Mouse (Mus musculus) heart, postnatal 0 days (tissue): ENCODE data around the gene Depdc5. TPM values are rescaled to one million over a fixed set of nuclear protein-coding genes. Genes with fewer than 3 reads are reported as not detected.
"Not testable (repeated sequence)": the region's sequence is repeated elsewhere in the genome, so short reads cannot be mapped to it uniquely, and the experiment has no call there.

Experiments
- ATAC-seq: fragments of 200-750 bp; cut with Nextera tagmentation; 2 replicates; pipeline ENCODE4 v1.8.0; 2017; ENCODE audit warnings: low read depth, moderate number of reproducible peaks, moderate library complexity; ENCODE audit not compliant: insufficient read depth
- DNase-seq: peaks from one replicate; pipeline ENCODE4 v3.0.0-alpha.2; 2016; ENCODE audit warnings: low spot score
- H3K27ac ChIP-seq: fragments of 300-500 bp; sonication (generic); 2 replicates; pipeline ENCODE4 v1.5.1; 2014; ENCODE audit warnings: low read depth, mild to moderate bottlenecking
- H3K27me3 ChIP-seq: fragments of 300-500 bp; sonication (generic); 2 replicates; pipeline ENCODE4 v1.6.1; 2014; ENCODE audit warnings: low read length, mixed read lengths; ENCODE audit not compliant: control insufficient read depth, insufficient read depth
- H3K36me3 ChIP-seq: fragments of 300-500 bp; sonication (generic); replicated peaks from 2 replicates; pipeline ENCODE4 v1.6.1; 2014; ENCODE audit warnings: low read length, mixed read lengths; ENCODE audit not compliant: control insufficient read depth, insufficient read depth
- H3K4me1 ChIP-seq: fragments of 300-500 bp; sonication (generic); 2 replicates; pipeline ENCODE4 v1.6.1; 2014; ENCODE audit warnings: antibody characterized with exemption; ENCODE audit not compliant: control insufficient read depth, insufficient read depth
- H3K4me2 ChIP-seq: fragments of 300-500 bp; sonication (generic); 2 replicates; pipeline ENCODE4 v1.6.1; 2014; ENCODE audit warnings: low read depth, mild to moderate bottlenecking, low read length, moderate library complexity
- H3K4me3 ChIP-seq: fragments of 300-500 bp; sonication (generic); 2 replicates; pipeline ENCODE4 v1.5.1; 2014; ENCODE audit warnings: low read depth, low read length
- H3K9ac ChIP-seq: fragments of 300-500 bp; sonication (generic); replicated peaks from 2 replicates; pipeline ENCODE4 v1.6.1; 2014; ENCODE audit warnings: low read depth, low read length, mixed read lengths
- H3K9me3 ChIP-seq: fragments of 300-500 bp; sonication (generic); replicated peaks from 2 replicates; pipeline ENCODE4 v1.6.1; 2016; ENCODE audit warnings: low read length; ENCODE audit not compliant: control insufficient read depth
- CTCF ChIP-seq: IDR thresholded peaks from 2 replicates; pipeline ENCODE4 v1.5.1; 2016; ENCODE audit warnings: antibody characterized with exemption, control low read depth, low read depth
- EP300 ChIP-seq: IDR thresholded peaks from 2 replicates; pipeline ENCODE4 v1.6.1; 2016; ENCODE audit warnings: antibody characterized with exemption, low read depth
- WGBS: fragments of 180-500 bp; shearing (Covaris S2); extraction: QIAGEN DNeasy Blood & Tissue Kit; methylation state at CpG from one replicate; pipeline ENCODE4 v1.1.7; 2014; 5-methylcytosine and 5-hydroxymethylcytosine counted together
- polyA plus RNA-seq: library from polyadenylated mRNA; unstranded; fragments of >200 nt; fragmentation: Nextera tagmentation; extraction: Ambion mirVana; gene quantifications from 2 replicates; pipeline ENCODE4 v1.2.1, GENCODE M21; 2015
- total RNA-seq: library from RNA; depleted of rRNA; stranded (reverse); fragments of >200 nt; gene quantifications from 2 replicates; pipeline ENCODE4 v1.2.3, GENCODE M21; 2014; ENCODE audit warnings: low replicate concordance

Depdc5 gene
- total and polyA plus RNA-seq, 2 experiments from 2014 or later = 5.9 to 58.4 TPM

GRCm38 (mm10) chr5:32907496-32907895 lies 44.0 kb downstream of the Depdc5 start:
- Histone ChIP-seq H3K27me3 (no peaks in the 10 kb centered on the region), H3K9ac (no peak overlapping the region), H3K27ac (no peak overlapping the region), H3K9me3 (no peaks in the 10 kb centered on the region), H3K36me3 (peaks cover 49% of the 10 kb centered on the region), H3K4me2 (no peak overlapping the region), H3K4me3 (no peak overlapping the region), H3K4me1 (no peaks in the 10 kb centered on the region)
- no peak for TF ChIP-seq EP300
- no peak for TF ChIP-seq CTCF
- 84% methylated on average over 1 of the region's 1 CpGs for WGBS
- no peak for DNase-seq
- no peak for ATAC-seq

GRCm38 (mm10) chr5:32914071-32914470 lies 50.6 kb downstream of the Depdc5 start:
- TF ChIP-seq CTCF (peak; percentile 20), EP300 (no peak)
- Histone ChIP-seq H3K27ac (no peak overlapping the region), H3K36me3 (peaks cover 54% of the 10 kb centered on the region), H3K4me2 (no peak overlapping the region), H3K9ac (no peak overlapping the region), H3K4me1 (no peaks in the 10 kb centered on the region), H3K27me3 (no peaks in the 10 kb centered on the region), H3K4me3 (no peak overlapping the region), H3K9me3 (no peaks in the 10 kb centered on the region)
- no peak for DNase-seq
- no peak for ATAC-seq
- 77% methylated on average over 3 of the region's 3 CpGs for WGBS

GRCm38 (mm10) chr5:32919281-32919680 lies 55.8 kb downstream of the Depdc5 start:
- not testable (repeated sequence) for ATAC-seq, H3K4me1 ChIP-seq, DNase-seq, H3K27ac ChIP-seq, H3K27me3 ChIP-seq, H3K9ac ChIP-seq, H3K4me3 ChIP-seq, H3K4me2 ChIP-seq, H3K9me3 ChIP-seq
- WGBS = 97% methylated on average over 2 of the region's 2 CpGs
- H3K36me3 ChIP-seq = peaks cover 64% of the 10 kb centered on the region

GRCm38 (mm10) chr5:32922906-32923305 lies 59.4 kb downstream of the Depdc5 start:
- H3K27ac ChIP-seq = no peak overlapping the region
- no peak for ATAC-seq
- no peak for DNase-seq
- H3K9ac ChIP-seq = no peak overlapping the region
- TF ChIP-seq EP300 (no peak), CTCF (no peak)
- no peaks in the 10 kb centered on the region for H3K4me1 ChIP-seq
- H3K36me3 ChIP-seq = peaks cover 77% of the 10 kb centered on the region
- no peaks in the 10 kb centered on the region for H3K27me3 ChIP-seq
- no peaks in the 10 kb centered on the region for H3K9me3 ChIP-seq
- no peak overlapping the region for H3K4me2 ChIP-seq
- 81% methylated on average over 4 of the region's 4 CpGs for WGBS
- no peak overlapping the region for H3K4me3 ChIP-seq

- TF ChIP-seq CTCF (no peak), EP300 (no peak)
- Histone ChIP-seq H3K9me3 (no peaks in the 10 kb centered on the region), H3K9ac (no peak overlapping the region), H3K4me2 (no peak overlapping the region), H3K4me1 (no peaks in the 10 kb centered on the region), H3K4me3 (no peak overlapping the region), H3K36me3 (peaks cover 73% of the 10 kb centered on the region), H3K27ac (no peak overlapping the region), H3K27me3 (no peaks in the 10 kb centered on the region)
- no peak; the same call in 1 of the 2 replicates for ATAC-seq
- WGBS = 55% methylated on average over 2 of the region's 2 CpGs
- peak; percentile 15 for DNase-seq
These were observed 67.3 kb downstream of the Depdc5 start for GRCm38 (mm10) chr5:32930761-32931160.

- DNase-seq = no peak
- ATAC-seq = no peak
- Histone ChIP-seq H3K9ac (no peak overlapping the region), H3K9me3 (no peaks in the 10 kb centered on the region), H3K27ac (no peak overlapping the region), H3K4me3 (no peak overlapping the region), H3K36me3 (peaks cover 70% of the 10 kb centered on the region), H3K4me1 (no peaks in the 10 kb centered on the region), H3K27me3 (no peaks in the 10 kb centered on the region), H3K4me2 (no peak overlapping the region)
- 69% methylated on average over 2 of the region's 2 CpGs for WGBS
- TF ChIP-seq CTCF (peak; percentile 27), EP300 (no peak)
These were observed 71.2 kb downstream of the Depdc5 start for GRCm38 (mm10) chr5:32934654-32935053.
